Mouse (Mus musculus): Measurements from ENCODE around the gene Ola1. TPM values are rescaled to one million over a fixed set of nuclear protein-coding genes. Genes with fewer than 3 reads are reported as not detected.

Ola1 gene
- polyA plus RNA-seq, 1 experiment from 2014 or later: 69.5 TPM

DNA sequence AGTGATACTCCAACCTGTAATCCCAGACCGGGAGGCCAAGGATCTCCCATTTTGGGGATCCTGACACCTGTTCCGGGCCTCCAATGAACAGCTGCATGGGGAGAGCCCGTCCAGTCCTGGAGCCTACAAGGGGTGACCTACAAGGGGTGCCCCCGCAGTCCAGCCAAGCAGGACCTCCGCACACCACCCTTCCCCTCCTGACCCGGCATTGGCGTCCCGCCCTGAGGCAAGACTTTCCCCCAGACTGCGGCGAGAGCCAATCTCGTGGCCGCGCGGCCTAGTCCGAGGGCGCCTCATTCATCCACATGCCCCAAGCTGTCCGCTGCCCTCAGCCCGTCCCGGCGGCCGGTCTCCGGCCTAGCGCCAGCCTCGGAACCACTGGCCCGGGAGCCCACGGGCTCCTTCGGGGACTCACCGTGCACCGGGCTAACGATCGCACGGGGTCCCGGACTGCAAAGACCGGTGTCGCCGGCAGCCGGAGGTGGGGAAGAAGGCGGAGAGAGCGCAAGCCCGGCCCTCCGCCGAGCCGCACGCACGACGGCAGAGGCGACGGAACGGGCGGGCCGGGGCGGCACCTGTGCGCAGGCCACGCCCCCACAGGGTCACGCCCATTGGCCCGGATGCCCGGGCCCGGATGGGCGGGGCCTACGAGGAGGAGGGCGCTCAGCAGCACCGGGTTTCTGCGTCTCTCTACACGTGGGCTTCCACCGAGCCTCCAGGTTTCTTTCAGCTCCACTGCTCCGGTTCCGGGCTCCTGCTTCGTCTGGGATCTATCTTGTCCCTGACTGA, 4.7 kb downstream of the Ola1 start:
- WGBS: under 1% methylated on average over 60 of the region's 68 CpGs
- Histone ChIP-seq H3K36me3 (ENCODE audit: insufficient read depth, low read length) (no peaks in the 10 kb centered on the region), H3K4me1 (replicated peaks; ENCODE audit: insufficient read depth, low read length) (no peaks in the 10 kb centered on the region), H3K27me3 (ENCODE audit: insufficient read depth, low read length) (no peaks in the 10 kb centered on the region), H3K9ac (ENCODE audit: low read depth, low read length) (peak overlapping the region; percentile 80), H3K27ac (peak overlapping the region; percentile 72), H3K4me2 (ENCODE audit: low read length) (peak overlapping the region; percentile 85), H3K9me3 (replicated peaks; ENCODE audit: low read length) (no peaks in the 10 kb centered on the region), H3K4me3 (replicated peaks; ENCODE audit: low read depth, low read length) (peak overlapping the region; percentile 75)
- ATAC-seq (replicated peaks; ENCODE audit: low FRiP score, low read depth) (peak; percentile 98), DNase-seq (ENCODE audit: low spot score) (peak; percentile 93)
- TF ChIP-seq CTCF (IDR thresholded peaks at IDR 0.05; ENCODE audit: low read depth): no peak

DNA sequence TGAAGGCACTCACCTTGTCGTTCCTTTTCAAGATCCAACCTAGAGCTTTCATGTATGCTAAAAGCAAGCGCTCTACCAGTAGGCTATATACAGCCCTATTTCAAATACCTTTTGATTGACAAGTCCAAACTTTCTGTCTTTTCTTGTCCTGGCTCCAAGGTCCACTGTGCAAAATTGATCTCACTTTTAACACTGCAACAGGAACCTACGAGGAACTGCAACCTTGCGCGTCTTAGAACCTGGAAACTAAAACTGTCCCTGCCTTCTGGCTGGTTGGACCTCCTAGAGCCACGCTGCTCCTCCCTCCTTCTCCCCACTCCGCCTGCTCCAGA, 5.2 kb downstream of the Ola1 start:
- ATAC-seq (replicated peaks; ENCODE audit: low FRiP score, low read depth): no peak; the same call in 1 of the 2 replicates
- no peaks in the 10 kb centered on the region for H3K9me3 ChIP-seq (replicated peaks; ENCODE audit: low read length)
- TF ChIP-seq CTCF (IDR thresholded peaks at IDR 0.05; ENCODE audit: low read depth): no peak
- H3K4me2 ChIP-seq (ENCODE audit: low read length): peak overlapping the region; percentile 85
- H3K4me1 ChIP-seq (replicated peaks; ENCODE audit: insufficient read depth, low read length): no peaks in the 10 kb centered on the region
- H3K27me3 ChIP-seq (ENCODE audit: insufficient read depth, low read length): no peaks in the 10 kb centered on the region
- no peaks in the 10 kb centered on the region for H3K36me3 ChIP-seq (ENCODE audit: insufficient read depth, low read length)
- H3K9ac ChIP-seq (ENCODE audit: low read depth, low read length): peak overlapping the region; percentile 80
- H3K4me3 ChIP-seq (replicated peaks; ENCODE audit: low read depth, low read length): peak overlapping the region; percentile 75
- peak overlapping the region; percentile 72 for H3K27ac ChIP-seq
- 18% methylated on average over 7 of the region's 7 CpGs for WGBS
- DNase-seq (ENCODE audit: low spot score): no peak

DNA sequence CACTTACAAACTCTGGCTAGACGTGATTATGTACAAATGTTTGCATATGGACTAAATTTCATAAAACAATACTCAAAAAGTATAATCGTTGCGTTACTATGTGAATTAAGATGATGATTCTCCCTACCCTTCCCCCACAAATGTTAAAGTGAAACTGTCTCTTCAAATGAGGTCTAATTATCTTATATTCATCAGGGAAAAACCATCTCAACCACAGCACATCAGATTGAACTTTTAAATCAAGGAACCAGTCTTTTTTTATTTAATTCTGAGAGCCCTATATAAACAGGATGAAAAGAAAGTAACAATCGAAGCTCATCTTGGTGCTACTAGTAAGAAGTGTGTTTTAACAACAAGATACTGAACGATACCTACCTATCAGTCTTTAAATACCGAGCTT, 14.4 kb downstream of the Ola1 start:
- DNase-seq (ENCODE audit: low spot score) (no peak), ATAC-seq (replicated peaks; ENCODE audit: low FRiP score, low read depth) (no peak)
- Histone ChIP-seq H3K4me3 (replicated peaks; ENCODE audit: low read depth, low read length) (no peak overlapping the region), H3K36me3 (ENCODE audit: insufficient read depth, low read length) (0 out of 2 replicates have a peak, but pooled peaks cover 3% of the 10 kb centered on the region), H3K9me3 (replicated peaks; ENCODE audit: low read length) (no peaks in the 10 kb centered on the region), H3K4me2 (ENCODE audit: low read length) (no peak overlapping the region), H3K27ac (no peak overlapping the region), H3K9ac (ENCODE audit: low read depth, low read length) (no peak overlapping the region), H3K4me1 (replicated peaks; ENCODE audit: insufficient read depth, low read length) (no peaks in the 10 kb centered on the region), H3K27me3 (ENCODE audit: insufficient read depth, low read length) (no peaks in the 10 kb centered on the region)
- 90% methylated on average over 6 of the region's 6 CpGs for WGBS
- TF ChIP-seq CTCF (IDR thresholded peaks at IDR 0.05; ENCODE audit: low read depth): no peak

DNA sequence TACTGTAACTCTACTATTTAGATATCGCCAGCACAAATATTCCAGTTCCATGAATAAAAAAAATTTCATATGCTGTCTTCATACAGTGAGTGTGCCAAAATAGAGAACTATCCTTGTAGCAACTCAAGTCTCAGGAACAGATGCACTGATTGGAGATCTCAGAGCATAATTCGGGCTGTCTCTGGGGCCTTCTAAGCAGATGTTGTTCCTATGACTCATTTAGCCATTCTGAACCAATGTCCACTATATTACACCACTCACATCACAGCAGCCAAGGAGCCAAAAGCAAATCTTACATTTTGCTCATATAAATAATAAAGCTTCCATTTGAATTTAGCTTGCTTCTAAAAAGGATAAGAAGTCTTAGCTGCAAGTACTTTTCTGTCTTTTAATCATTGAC, 30.2 kb downstream of the Ola1 start:
- Histone ChIP-seq H3K9ac (ENCODE audit: low read depth, low read length) (no peak overlapping the region), H3K27ac (no peak overlapping the region), H3K4me3 (replicated peaks; ENCODE audit: low read depth, low read length) (no peak overlapping the region), H3K4me1 (replicated peaks; ENCODE audit: insufficient read depth, low read length) (no peaks in the 10 kb centered on the region), H3K36me3 (ENCODE audit: insufficient read depth, low read length) (no peaks in the 10 kb centered on the region), H3K9me3 (replicated peaks; ENCODE audit: low read length) (no peaks in the 10 kb centered on the region), H3K4me2 (ENCODE audit: low read length) (no peak overlapping the region), H3K27me3 (ENCODE audit: insufficient read depth, low read length) (no peaks in the 10 kb centered on the region)
- WGBS: 90% methylated on average over 2 of the region's 2 CpGs
- DNase-seq (ENCODE audit: low spot score) (no peak), ATAC-seq (replicated peaks; ENCODE audit: low FRiP score, low read depth) (no peak)
- TF ChIP-seq CTCF (IDR thresholded peaks at IDR 0.05; ENCODE audit: low read depth): no peak

DNA sequence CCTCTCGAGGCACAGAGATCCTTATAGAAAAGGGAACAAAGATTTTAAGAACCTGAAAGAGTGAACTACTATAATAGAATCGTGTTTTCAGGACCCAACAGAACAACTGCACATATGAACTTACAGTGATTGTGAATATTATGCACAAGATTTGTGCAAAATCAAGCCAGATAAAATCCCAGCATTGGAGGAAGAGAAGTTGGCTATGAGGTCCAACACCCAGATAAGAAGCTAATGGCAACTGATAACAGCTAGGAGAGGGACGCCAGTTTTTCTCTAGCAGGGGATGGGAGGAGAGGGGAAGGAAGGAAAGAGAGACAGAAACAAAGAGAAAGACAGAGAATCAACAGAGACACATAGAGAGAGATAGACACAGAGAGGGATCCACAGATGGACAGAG, 33.5 kb downstream of the Ola1 start:
- Histone ChIP-seq H3K4me2 (ENCODE audit: low read length) (no peak overlapping the region), H3K27me3 (ENCODE audit: insufficient read depth, low read length) (no peaks in the 10 kb centered on the region), H3K4me1 (replicated peaks; ENCODE audit: insufficient read depth, low read length) (no peaks in the 10 kb centered on the region), H3K4me3 (replicated peaks; ENCODE audit: low read depth, low read length) (no peak overlapping the region), H3K9me3 (replicated peaks; ENCODE audit: low read length) (no peaks in the 10 kb centered on the region), H3K27ac (no peak overlapping the region), H3K36me3 (ENCODE audit: insufficient read depth, low read length) (no peaks in the 10 kb centered on the region), H3K9ac (ENCODE audit: low read depth, low read length) (no peak overlapping the region)
- TF ChIP-seq CTCF (IDR thresholded peaks at IDR 0.05; ENCODE audit: low read depth): no peak
- 80% methylated on average over 3 of the region's 3 CpGs for WGBS
- DNase-seq (ENCODE audit: low spot score) (no peak), ATAC-seq (replicated peaks; ENCODE audit: low FRiP score, low read depth) (no peak)

DNA sequence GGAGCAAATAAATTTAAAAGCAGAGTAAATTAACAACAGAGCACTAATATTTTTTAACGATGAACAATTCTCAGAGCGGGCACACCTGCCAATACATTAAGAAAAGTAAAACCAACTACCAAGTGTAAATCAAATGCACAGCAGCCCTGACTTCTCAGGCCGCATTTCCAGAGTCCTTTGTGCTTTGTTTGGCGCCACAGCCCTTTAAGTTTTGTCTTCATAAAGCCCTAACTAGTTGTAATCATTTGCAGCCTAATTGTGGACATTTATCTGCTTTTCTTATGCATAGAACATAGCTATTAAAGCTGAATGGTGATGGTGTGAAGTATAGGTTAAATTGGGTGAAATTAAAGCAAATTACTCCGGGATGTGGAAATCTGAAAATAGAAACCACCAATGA, 49.2 kb downstream of the Ola1 start:
- no peak overlapping the region for H3K9ac ChIP-seq (ENCODE audit: low read depth, low read length)
- no peak for DNase-seq (ENCODE audit: low spot score)

DNA sequence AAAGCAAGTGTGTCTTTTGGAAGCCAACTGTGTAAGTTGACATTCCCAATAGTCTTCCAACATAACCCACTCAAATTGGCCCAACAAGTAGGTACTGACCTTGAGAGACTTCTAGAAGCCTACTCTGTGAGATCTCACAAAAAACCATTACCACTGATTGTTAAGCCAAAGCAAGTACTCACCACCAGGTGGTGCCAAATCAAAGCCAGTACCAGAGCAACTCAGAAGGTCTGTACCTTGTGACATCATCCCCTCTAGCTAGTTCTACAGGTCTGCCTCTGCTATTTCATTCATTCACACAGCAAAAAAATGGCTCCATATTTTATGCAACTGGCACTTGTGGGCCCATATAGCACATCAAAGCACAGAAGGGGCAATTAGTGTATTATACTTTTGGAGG, 51.6 kb downstream of the Ola1 start:
- Histone ChIP-seq H3K9ac (ENCODE audit: low read depth, low read length) (no peak overlapping the region), H3K4me3 (replicated peaks; ENCODE audit: low read depth, low read length) (no peak overlapping the region), H3K36me3 (ENCODE audit: insufficient read depth, low read length) (no peaks in the 10 kb centered on the region), H3K4me1 (replicated peaks; ENCODE audit: insufficient read depth, low read length) (no peaks in the 10 kb centered on the region), H3K9me3 (replicated peaks; ENCODE audit: low read length) (no peaks in the 10 kb centered on the region; the same call in 1 of the 2 replicates), H3K27me3 (ENCODE audit: insufficient read depth, low read length) (no peaks in the 10 kb centered on the region), H3K4me2 (ENCODE audit: low read length) (no peak overlapping the region), H3K27ac (no peak overlapping the region)
- no peak for ATAC-seq (replicated peaks; ENCODE audit: low FRiP score, low read depth)
- peak; percentile 90 for TF ChIP-seq CTCF (IDR thresholded peaks at IDR 0.05; ENCODE audit: low read depth)
- DNase-seq (ENCODE audit: low spot score): peak; percentile 80

More for the DNA sequence above, 49.2 kb downstream of the Ola1 start:
- no peak overlapping the region for H3K4me3 ChIP-seq (replicated peaks; ENCODE audit: low read depth, low read length)
- 83% methylated on average over 5 of the region's 5 CpGs for WGBS
- H3K36me3 ChIP-seq (ENCODE audit: insufficient read depth, low read length): no peaks in the 10 kb centered on the region
- no peak overlapping the region for H3K4me2 ChIP-seq (ENCODE audit: low read length)
- TF ChIP-seq CTCF (IDR thresholded peaks at IDR 0.05; ENCODE audit: low read depth): no peak
- H3K9me3 ChIP-seq (replicated peaks; ENCODE audit: low read length): no peaks in the 10 kb centered on the region
- ATAC-seq (replicated peaks; ENCODE audit: low FRiP score, low read depth): no peak
- H3K4me1 ChIP-seq (replicated peaks; ENCODE audit: insufficient read depth, low read length): no peaks in the 10 kb centered on the region
- no peak overlapping the region for H3K27ac ChIP-seq
- H3K27me3 ChIP-seq (ENCODE audit: insufficient read depth, low read length): no peaks in the 10 kb centered on the region

All from kidney, postnatal 0 days (tissue).